Mouse (Mus musculus) hindbrain, embryonic 16.5 days (tissue): ENCODE measurements around the gene Slc6a13. TPM values are rescaled to one million over a fixed set of nuclear protein-coding genes. Genes with fewer than 3 reads are reported as not detected.

ENCODE experiments used
- ATAC-seq: fragments of 200-750 bp; cut with Nextera tagmentation; 2 replicates; pipeline ENCODE4 v1.8.0; 2017; ENCODE audit warnings: moderate TSS enrichment, moderate library complexity
- H3K27ac ChIP-seq: fragments of 300-500 bp; sonication (generic); 2 replicates; pipeline ENCODE4 v1.5.1; 2014; ENCODE audit warnings: low read depth, mild to moderate bottlenecking, control low read depth, low read length, moderate library complexity
- H3K27me3 ChIP-seq: fragments of 300-500 bp; sonication (generic); replicated peaks from 2 replicates; pipeline ENCODE4 v1.6.1; 2014; ENCODE audit warnings: low read length; ENCODE audit not compliant: control insufficient read depth, insufficient read depth
- H3K36me3 ChIP-seq: fragments of 300-500 bp; sonication (generic); 2 replicates; pipeline ENCODE4 v1.6.1; 2014; ENCODE audit warnings: mild to moderate bottlenecking, low read length, moderate library complexity, mixed read lengths; ENCODE audit not compliant: control insufficient read depth, insufficient read depth
- H3K4me1 ChIP-seq: fragments of 300-500 bp; sonication (generic); 2 replicates; pipeline ENCODE4 v1.6.1; 2014; ENCODE audit warnings: low read depth, low read length; ENCODE audit not compliant: control insufficient read depth, insufficient read depth
- H3K4me2 ChIP-seq: fragments of 300-500 bp; sonication (generic); 2 replicates; pipeline ENCODE4 v1.6.1; 2014; ENCODE audit warnings: mild to moderate bottlenecking, low read length, control low read depth, moderate library complexity
- H3K4me3 ChIP-seq: fragments of 300-500 bp; sonication (generic); 2 replicates; pipeline ENCODE4 v1.5.1; 2014; ENCODE audit warnings: mild to moderate bottlenecking, low read length, control low read depth, moderate library complexity
- H3K9ac ChIP-seq: fragments of 300-500 bp; sonication (generic); 2 replicates; pipeline ENCODE4 v1.6.1; 2014; ENCODE audit warnings: low read depth, mild to moderate bottlenecking, control low read depth, low read length, moderate library complexity
- H3K9me3 ChIP-seq: fragments of 300-500 bp; sonication (generic); 2 replicates; pipeline ENCODE4 v1.6.1; 2014; ENCODE audit warnings: mild to moderate bottlenecking, low read length, moderate library complexity; ENCODE audit not compliant: control insufficient read depth
- WGBS: fragments of 180-500 bp; shearing (Covaris S2); extraction: QIAGEN DNeasy Blood & Tissue Kit; methylation state at CpG from one replicate; pipeline ENCODE4 v1.1.7; 2014; 5-methylcytosine and 5-hydroxymethylcytosine counted together
- polyA plus RNA-seq: library from polyadenylated mRNA; unstranded; fragments of >200 nt; fragmentation: Nextera tagmentation; extraction: Ambion mirVana; gene quantifications from 2 replicates; pipeline ENCODE4 v1.2.1, GENCODE M21; 2015

Gene Slc6a13
- polyA plus RNA-seq, 1 experiment from 2014 or later = 55.2 TPM

GRCm38 (mm10) chr6:121272075-121272800, 27.8 kb upstream of the Slc6a13 start:
- Histone ChIP-seq H3K4me2 (peak overlapping the region; percentile 76), H3K9me3 (no peaks in the 10 kb centered on the region), H3K4me3 (peak overlapping the region; percentile 46), H3K27me3 (no peaks in the 10 kb centered on the region), H3K36me3 (no peaks in the 10 kb centered on the region), H3K4me1 (no peaks in the 10 kb centered on the region), H3K27ac (peak overlapping the region; percentile 79), H3K9ac (peak overlapping the region; percentile 57; the same call in 1 of the 2 replicates)
- 9% methylated on average over 17 of the region's 17 CpGs for WGBS
- ATAC-seq = peak; percentile 96

- H3K4me2 ChIP-seq = no peak overlapping the region
- H3K9me3 ChIP-seq = no peaks in the 10 kb centered on the region
- H3K36me3 ChIP-seq = no peaks in the 10 kb centered on the region
- no peaks in the 10 kb centered on the region for H3K4me1 ChIP-seq
- no peak for ATAC-seq
- WGBS = 86% methylated on average over 3 of the region's 3 CpGs
- no peak overlapping the region for H3K9ac ChIP-seq
- H3K4me3 ChIP-seq = no peak overlapping the region
- H3K27me3 ChIP-seq = no peaks in the 10 kb centered on the region
- H3K27ac ChIP-seq = no peak overlapping the region
Observed at GRCm38 (mm10) chr6:121274356-121274755, 25.7 kb upstream of the Slc6a13 start.

- no peaks in the 10 kb centered on the region for H3K4me1 ChIP-seq
- H3K4me3 ChIP-seq = no peak overlapping the region
- no peak overlapping the region for H3K27ac ChIP-seq
- no peaks in the 10 kb centered on the region for H3K36me3 ChIP-seq
- H3K4me2 ChIP-seq = no peak overlapping the region
- H3K9me3 ChIP-seq = no peaks in the 10 kb centered on the region
- WGBS = 89% methylated on average over 5 of the region's 5 CpGs
- H3K27me3 ChIP-seq = no peaks in the 10 kb centered on the region
- no peak overlapping the region for H3K9ac ChIP-seq
- ATAC-seq = no peak
Observed at GRCm38 (mm10) chr6:121284132-121284531, 15.9 kb upstream of the Slc6a13 start.

GRCm38 (mm10) chr6:121299317-121299716, 710 bp upstream of the Slc6a13 start:
- Histone ChIP-seq H3K4me3 (no peak overlapping the region), H3K4me1 (no peaks in the 10 kb centered on the region), H3K9ac (no peak overlapping the region), H3K27ac (no peak overlapping the region), H3K9me3 (no peaks in the 10 kb centered on the region), H3K27me3 (no peaks in the 10 kb centered on the region), H3K36me3 (no peaks in the 10 kb centered on the region), H3K4me2 (no peak overlapping the region)
- WGBS = 41% methylated on average over 7 of the region's 7 CpGs
- ATAC-seq = no peak

- no peaks in the 10 kb centered on the region for H3K27me3 ChIP-seq
- ATAC-seq = no peak
- no peaks in the 10 kb centered on the region for H3K36me3 ChIP-seq
- 57% methylated on average over 9 of the region's 9 CpGs for WGBS
- no peaks in the 10 kb centered on the region for H3K9me3 ChIP-seq
- H3K9ac ChIP-seq = no peak overlapping the region
- no peak overlapping the region for H3K4me2 ChIP-seq
- no peak overlapping the region for H3K4me3 ChIP-seq
- no peak overlapping the region for H3K27ac ChIP-seq
- no peaks in the 10 kb centered on the region for H3K4me1 ChIP-seq
Observed at GRCm38 (mm10) chr6:121300504-121300903, 477 bp downstream of the Slc6a13 start.

GRCm38 (mm10) chr6:121303466-121304220, 3.6 kb downstream of the Slc6a13 start:
- H3K36me3 ChIP-seq = no peaks in the 10 kb centered on the region
- no peak overlapping the region for H3K4me3 ChIP-seq
- H3K9me3 ChIP-seq = no peaks in the 10 kb centered on the region
- no peak overlapping the region for H3K27ac ChIP-seq
- H3K9ac ChIP-seq = no peak overlapping the region
- no peaks in the 10 kb centered on the region for H3K4me1 ChIP-seq
- no peak overlapping the region for H3K4me2 ChIP-seq
- no peaks in the 10 kb centered on the region for H3K27me3 ChIP-seq
- no peak for ATAC-seq
- WGBS = 62% methylated on average over 10 of the region's 10 CpGs

- ATAC-seq = no peak
Observed at GRCm38 (mm10) chr6:121304630-121305029, 4.6 kb downstream of the Slc6a13 start.

GRCm38 (mm10) chr6:121305571-121305970, 5.5 kb downstream of the Slc6a13 start:
- no peak for ATAC-seq
- no peaks in the 10 kb centered on the region for H3K4me1 ChIP-seq
- no peak overlapping the region for H3K4me2 ChIP-seq
- H3K9ac ChIP-seq = no peak overlapping the region
- no peaks in the 10 kb centered on the region for H3K9me3 ChIP-seq
- no peak overlapping the region for H3K27ac ChIP-seq
- H3K27me3 ChIP-seq = no peaks in the 10 kb centered on the region
- no peaks in the 10 kb centered on the region for H3K36me3 ChIP-seq
- 88% methylated on average over 3 of the region's 3 CpGs for WGBS
- H3K4me3 ChIP-seq = no peak overlapping the region

More at GRCm38 (mm10) chr6:121304630-121305029, 4.6 kb downstream of the Slc6a13 start:
- H3K4me2 ChIP-seq = no peak overlapping the region
- no peak overlapping the region for H3K4me3 ChIP-seq
- H3K9ac ChIP-seq = no peak overlapping the region
- no peak overlapping the region for H3K27ac ChIP-seq
- H3K27me3 ChIP-seq = no peaks in the 10 kb centered on the region
- H3K4me1 ChIP-seq = no peaks in the 10 kb centered on the region
- H3K9me3 ChIP-seq = no peaks in the 10 kb centered on the region
- 82% methylated on average over 9 of the region's 9 CpGs for WGBS
- no peaks in the 10 kb centered on the region for H3K36me3 ChIP-seq

- Histone ChIP-seq H3K27me3 (no peaks in the 10 kb centered on the region), H3K4me1 (no peaks in the 10 kb centered on the region), H3K36me3 (no peaks in the 10 kb centered on the region), H3K9me3 (no peaks in the 10 kb centered on the region), H3K4me2 (no peak overlapping the region), H3K9ac (no peak overlapping the region), H3K4me3 (no peak overlapping the region), H3K27ac (no peak overlapping the region)
- WGBS = 90% methylated on average over 6 of the region's 6 CpGs
- ATAC-seq = no peak
Observed at GRCm38 (mm10) chr6:121310984-121311383, 11.0 kb downstream of the Slc6a13 start.
